Mouse (Mus musculus): ENCODE measurements around the gene Gm45140.

Gm45140 gene

DNA sequence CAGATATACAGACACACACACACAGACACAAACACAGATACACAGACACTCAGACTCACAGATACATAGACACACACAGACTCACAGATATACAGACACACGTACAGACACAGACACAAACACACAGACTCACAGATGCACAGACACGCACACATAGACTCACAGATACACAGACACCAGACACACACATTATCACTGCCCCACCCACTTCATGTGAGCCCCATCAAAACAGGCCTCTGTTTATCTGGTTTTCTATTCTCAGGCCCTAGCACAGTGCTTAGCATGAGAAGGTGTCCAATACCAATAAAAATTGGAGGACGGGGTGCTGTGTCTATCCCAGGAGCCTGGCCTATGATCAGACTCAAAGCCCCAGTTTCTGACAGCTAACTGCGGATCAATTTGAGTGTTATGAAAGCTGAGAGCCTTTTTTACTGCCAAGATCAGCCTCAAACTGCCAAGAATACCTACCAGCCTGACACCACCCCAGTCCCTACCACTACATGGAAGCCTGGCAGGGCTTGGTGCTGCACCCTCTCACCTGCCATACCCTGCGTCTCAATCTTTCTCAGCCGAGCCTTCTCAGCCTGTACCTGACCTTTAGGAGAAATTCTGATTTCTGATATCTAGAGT, 39.2 kb downstream of the Gm45140 start:
- DNase-seq: no peak

DNA sequence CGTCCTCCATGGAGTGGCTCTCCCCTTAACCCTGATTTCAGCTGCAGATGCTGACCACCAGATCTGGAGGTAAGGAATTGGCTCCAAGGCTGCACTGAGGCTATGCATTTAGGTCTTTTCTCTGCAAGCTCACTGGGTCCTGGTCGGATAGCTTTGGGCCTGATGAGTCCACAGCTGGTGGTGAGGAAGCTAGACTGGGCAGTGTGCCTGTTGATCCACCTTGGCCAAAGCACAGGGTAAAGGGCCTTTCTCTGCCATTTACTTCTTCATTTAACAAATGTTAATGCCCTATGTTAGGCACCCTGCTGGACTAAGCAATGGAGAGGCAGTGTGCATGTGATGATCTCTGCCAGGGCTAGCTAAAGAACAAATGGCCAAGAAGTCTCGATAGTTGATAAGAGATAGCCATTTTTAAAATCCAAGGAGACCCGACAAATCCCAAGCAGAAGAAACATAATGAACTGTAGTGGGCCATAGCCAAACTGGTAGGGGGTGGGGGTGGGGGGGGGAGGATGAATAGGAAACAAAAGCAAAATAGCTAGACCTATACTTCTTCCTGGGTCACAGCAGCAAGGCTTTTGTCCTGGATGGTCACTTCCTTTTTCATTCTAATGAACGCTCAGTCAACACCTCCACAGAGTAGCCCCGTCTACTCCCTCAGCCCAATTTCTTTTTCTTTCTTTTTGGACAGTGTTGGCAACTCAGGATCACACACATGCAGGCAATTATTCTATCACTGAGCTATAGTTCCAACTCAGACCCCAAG, 40.0 kb downstream of the Gm45140 start:
- peak; percentile 59 for DNase-seq

DNA sequence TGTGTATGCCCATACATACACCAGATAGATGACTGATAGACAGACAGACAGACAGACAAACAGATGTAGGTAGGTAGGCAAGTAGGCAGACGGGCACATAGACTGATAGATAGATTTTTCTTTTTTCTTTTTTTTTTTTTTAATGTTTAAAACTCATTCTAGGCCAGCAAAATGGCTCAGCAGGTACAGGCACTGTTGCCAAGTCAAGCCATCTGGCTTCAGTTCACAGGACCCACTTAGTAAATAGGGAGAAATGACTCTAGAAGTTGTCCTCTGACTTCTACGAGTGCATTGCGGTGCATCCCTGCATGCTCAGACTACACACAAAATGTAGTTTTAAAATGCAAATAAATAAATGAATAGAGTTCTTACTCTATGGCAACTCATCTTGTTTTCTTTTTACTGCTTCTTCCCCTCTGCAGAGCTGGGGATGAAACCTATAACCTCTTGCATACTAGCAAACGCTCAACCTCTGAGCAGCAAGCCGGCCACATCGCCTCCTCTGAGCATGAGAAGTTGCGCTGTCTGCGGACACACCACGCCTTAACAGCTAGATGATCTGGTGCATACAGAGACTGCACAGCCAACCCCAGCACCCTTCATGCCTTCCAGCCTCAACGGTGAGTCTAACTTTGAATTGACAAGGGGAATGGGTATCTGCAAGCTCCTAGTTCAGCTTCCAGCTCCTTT, 41.6 kb downstream of the Gm45140 start:
- peak; percentile 79 for DNase-seq

DNA sequence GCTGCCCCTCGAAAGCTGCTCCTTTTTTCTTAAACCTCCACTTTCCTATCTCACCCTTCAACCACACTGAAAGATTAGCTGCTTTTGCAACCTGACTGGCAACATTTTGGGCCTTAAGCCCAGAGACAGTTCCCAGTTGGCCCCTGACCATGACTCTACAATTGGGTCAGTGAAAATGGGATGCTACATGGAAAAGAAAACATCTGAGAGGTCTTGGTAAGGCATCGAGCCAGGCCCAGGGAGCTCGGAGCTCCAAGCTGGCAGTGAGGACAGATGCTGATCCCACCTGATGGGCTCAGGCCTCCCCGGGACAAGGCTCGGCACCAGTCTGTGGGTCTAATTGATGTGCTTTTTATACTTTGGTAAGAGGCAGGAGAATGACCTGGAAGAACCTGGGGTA, 43.8 kb downstream of the Gm45140 start:
- no peak for DNase-seq

GRCm38 (mm10) chr6:87790779-87791480, 44.7 kb downstream of the Gm45140 start:
- DNase-seq: no peak

- no peak for DNase-seq
Observed at GRCm38 (mm10) chr6:87789791-87790190, 45.8 kb downstream of the Gm45140 start.

- DNase-seq: no peak
Observed at GRCm38 (mm10) chr6:87788896-87789587, 46.6 kb downstream of the Gm45140 start.

DNA sequence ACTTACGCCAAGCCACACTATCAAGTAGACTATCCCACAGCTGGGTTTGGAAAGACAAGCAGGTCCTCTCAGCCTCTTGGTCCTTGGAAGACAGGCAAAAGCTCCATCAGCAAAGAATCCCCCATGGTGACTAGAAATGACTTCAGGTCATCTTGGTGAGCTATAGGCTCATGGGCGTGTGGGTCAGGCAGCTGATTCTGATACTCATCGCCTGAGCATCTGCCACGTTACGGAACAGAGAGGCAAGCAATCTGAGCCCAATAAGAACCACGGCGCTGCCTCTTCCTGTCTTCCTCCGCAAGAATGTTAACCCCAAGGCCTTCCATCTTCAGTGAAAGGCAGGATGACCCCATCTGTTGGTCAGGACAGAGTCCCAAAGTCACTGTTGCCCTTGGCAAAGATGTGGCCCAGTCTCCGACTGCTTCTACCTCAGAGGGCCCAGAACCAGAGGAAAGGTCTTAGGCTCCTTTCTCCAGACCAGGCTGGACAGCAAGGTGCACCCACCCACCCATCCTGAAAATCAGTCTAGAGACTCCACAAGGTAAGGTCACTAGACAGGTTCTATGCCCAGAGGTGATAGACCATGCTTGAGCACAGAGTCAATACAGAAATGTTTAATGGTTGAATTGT, 47.2 kb downstream of the Gm45140 start:
- DNase-seq: no peak

DNA sequence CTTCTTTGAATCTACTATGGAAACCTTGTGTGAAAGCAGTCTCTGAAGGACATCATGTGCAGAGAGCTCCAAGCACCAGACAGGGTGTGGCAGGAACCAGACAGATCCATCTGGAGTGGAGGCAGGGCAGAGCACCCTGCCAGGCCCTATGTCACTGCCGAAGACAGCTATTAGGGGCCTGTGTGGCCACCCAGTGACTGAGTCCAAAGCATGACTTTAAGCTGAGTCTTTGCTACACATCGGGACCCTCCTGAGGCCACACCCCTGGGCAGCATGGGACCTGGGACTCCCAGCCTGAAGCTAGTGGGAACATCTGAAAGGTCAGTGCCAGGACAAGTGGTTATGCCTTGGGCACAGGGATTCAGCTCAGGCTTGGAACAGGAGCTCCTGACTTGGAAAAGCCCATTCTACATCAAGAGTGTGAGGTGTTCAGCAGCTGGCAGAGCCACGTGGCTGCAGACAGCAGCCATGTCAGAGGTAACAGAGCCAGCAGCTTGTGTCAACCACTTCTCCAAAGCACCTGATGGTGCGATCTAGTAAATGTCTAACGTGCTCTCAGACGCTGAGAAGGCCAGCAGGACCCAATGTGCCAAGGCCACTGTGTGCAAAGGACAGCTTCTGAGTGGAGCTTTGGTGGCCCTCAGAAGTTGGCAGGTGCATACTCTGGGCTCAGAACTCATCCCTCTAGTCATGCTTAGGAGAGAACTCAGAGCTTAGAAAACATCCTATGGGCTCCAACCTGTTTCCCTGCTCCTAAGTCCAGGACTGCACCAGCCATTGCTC, 48.3 kb downstream of the Gm45140 start:
- no peak for DNase-seq

DNA sequence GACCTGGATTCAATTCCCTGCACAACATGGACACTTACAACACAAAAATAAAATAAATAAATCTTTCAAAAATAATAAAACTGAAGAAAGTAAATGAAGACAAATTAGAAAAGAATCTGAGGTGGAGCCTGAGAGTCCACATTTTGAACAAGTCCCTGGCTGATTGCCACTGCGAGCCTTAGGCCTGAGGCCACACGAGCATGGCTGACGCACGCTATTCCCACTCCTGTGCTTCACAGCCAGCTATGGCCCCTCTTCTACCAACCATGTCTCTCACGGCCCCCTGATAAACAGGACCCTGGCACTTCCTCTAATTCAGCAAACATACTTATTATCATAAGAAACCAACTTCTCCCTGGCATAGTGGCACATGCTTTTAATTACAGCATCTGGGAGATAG, 49.0 kb downstream of the Gm45140 start:
- DNase-seq: no peak

- no peak for DNase-seq
Observed at GRCm38 (mm10) chr6:87784033-87784432, 51.6 kb downstream of the Gm45140 start.

GRCm38 (mm10) chr6:87780546-87781301, 54.9 kb downstream of the Gm45140 start:
- no peak for DNase-seq

DNA sequence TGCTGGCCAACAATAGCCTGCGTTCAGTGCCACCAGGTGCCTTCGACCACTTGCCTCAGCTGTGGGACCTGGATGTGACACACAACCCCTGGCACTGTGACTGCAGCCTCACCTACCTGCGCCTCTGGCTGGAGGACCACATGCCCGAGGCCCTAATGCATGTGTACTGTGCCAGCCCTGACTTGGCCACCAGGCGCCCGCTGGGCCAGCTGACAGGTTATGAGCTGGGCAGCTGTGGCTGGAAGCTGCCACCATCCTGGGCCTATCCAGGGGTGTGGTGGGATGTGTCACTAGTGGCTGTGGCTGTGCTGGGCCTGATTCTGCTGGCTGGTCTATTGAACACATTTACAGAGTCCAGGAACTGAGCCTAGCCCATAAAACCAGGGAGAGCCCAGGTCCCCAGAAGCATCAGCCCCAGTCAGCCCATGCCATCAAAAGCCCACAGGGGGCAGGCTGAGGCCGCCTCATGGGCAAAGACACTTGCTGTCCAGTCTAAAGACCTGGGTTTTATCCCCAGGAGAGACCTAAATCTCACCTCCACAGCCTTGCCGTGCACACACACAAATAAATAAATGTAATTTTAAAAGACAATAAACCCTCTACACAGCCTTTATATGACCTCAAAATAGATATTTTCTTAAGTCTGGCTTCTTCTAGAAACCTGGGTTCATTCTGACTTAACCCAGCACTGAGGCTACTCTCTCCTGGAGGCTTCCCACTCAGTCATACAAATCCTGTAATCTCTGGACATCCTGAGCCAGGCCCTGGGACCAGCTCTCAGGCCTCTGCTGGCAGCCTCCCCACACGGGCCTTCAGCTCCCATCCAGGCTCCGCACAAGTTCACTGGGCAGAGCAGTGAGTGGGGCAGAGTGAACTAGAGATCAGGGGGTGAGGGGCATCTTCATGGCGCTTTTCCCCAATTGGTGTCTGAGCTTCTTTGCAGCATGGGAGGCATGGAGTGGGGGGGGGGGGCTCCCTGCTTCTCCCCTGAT, 56.1 kb downstream of the Gm45140 start:
- no peak for DNase-seq

GRCm38 (mm10) chr6:87778294-87779173, 57.1 kb downstream of the Gm45140 start:
- DNase-seq: no peak

DNA sequence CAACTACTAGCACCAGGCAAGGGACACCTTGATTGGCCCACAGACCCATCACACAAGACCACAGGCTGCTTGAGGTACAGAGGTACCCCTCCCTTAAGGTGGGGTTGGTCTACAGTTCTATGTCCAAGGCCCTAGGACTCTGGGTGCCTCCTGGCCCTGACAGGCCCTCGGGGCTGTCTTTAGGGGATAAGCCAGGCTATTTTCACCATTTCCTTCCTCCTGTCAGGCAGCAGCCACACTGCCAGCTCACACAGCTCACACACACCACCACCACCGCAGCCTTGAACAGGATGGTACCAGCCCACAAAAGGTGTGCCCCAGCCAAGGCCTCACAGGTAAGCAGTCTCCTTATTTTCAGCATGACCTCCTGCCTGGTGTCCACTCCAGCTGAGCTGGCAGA, 57.8 kb downstream of the Gm45140 start, which contains the start of gene Gp9:
Gene Gp9, plus strand, starts transcription at position 231 of the 400 bp plus-strand sequence.
- no peak for DNase-seq

DNA sequence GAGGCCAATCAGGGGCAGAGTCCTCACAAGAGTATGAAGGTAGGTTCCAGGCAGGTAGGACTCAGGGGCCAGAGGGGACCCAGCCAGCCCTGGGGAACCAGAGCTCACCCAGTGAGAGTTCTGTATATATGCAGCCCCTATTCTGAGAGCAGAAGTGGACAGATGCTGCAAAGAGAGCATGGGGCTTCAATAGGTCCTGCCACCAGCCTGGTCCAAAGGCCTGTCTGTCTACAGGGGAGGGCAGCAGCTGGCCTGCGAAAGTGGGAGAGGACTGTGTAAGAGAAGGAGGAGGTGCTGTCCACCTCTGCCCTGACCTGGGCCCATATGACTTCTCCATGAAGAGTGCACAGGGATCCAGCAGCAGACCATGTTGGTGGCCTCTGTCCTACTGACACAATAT, 58.9 kb downstream of the Gm45140 start:
- no peak for DNase-seq

- no peak for DNase-seq
Observed at GRCm38 (mm10) chr6:87775588-87776245, 59.9 kb downstream of the Gm45140 start.

DNA sequence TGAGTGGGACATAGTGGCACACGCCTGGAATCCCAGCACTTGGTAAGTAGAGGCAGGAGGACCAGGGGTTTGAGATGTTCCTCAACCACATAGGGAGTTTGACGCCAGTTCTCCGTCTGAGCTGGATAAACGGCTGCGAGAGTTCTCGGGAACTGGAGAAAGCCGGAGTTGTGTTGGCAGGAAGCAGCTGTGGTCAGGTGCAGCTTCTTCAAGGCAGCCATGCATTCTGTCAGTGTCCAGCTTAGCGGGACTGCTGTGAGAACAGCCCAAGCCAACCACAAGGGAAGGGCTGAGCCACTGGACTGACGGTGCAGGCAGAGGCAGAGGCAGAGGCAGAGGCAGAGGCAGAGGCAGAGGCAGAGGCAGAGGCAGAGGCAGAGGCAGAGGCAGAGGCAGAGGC, 60.7 kb downstream of the Gm45140 start:
- no peak for DNase-seq
